Mouse (Mus musculus): ENCODE measurements around the gene Kdm5c. TPM values are rescaled to one million over a fixed set of nuclear protein-coding genes. Genes with fewer than 3 reads are reported as not detected.
"Not testable (repeated sequence)": the region's sequence is repeated elsewhere in the genome, so short reads cannot be mapped to it uniquely, and the experiment has no call there.

Gene Kdm5c
- total RNA-seq, 1 experiment = 128 TPM

DNA sequence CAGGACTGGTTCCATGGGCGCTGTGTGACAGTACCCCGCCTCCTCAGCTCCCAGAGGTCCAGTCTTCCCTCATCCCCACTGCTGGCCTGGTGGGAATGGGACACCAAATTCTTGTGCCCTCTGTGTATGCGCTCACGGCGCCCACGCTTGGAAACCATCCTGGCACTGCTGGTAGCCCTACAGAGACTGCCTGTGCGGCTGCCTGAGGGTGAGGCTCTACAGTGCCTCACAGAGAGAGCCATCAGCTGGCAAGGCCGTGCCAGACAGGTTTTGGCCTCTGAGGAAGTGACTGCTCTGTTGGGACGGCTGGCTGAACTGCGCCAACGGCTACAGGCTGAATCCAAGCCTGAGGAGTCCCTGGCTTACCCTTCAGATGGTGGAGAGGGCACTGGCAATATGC is 38.4 kb downstream of the Kdm5c start:
- in situ Hi-C loops (cut with MboI; ENCODE audit: low sequenced_read_pairs in 2 of 2, unreplicated experiment in 2 of 2) = no loop called here
- no peaks in the 10 kb centered on the region for H3K4me1 ChIP-seq (ENCODE audit: control insufficient read depth in 2 of 2, insufficient read depth in 2 of 2, low read length in 2 of 2, poor library complexity in 1 of 2)
- TF ChIP-seq ZC3H11A (IDR thresholded peaks at IDR 0.05; ENCODE audit: borderline replicate concordance, low read depth, low read length) = no peak
- no peak for TF ChIP-seq HCFC1 (IDR thresholded peaks at IDR 0.05; ENCODE audit: borderline replicate concordance, insufficient read depth, low read length)
- TF ChIP-seq CHD2 (IDR thresholded peaks at IDR 0.05; ENCODE audit: low read depth, low read length) = no peak
- no peak for TF ChIP-seq MAFK (IDR thresholded peaks at IDR 0.05; ENCODE audit: insufficient read depth, low read depth, low read length)
- TF ChIP-seq ZNF384 (IDR thresholded peaks at IDR 0.05; ENCODE audit: low read depth, low read length) = no peak
- no peak overlapping the region for H3K27ac ChIP-seq (ENCODE audit: insufficient read depth, low read depth, low read length, poor library complexity, severe bottlenecking)
- no peak overlapping the region for H3K9ac ChIP-seq (ENCODE audit: insufficient read depth, low read depth, low read length, poor library complexity, severe bottlenecking)
- no peaks in the 10 kb centered on the region for H3K9me3 ChIP-seq (ENCODE audit: control insufficient read depth, insufficient read depth, low read depth, low read length)
- peaks cover 57% of the 10 kb centered on the region for H3K36me3 ChIP-seq (ENCODE audit: control insufficient read depth, insufficient read depth, low read length, poor library complexity, severe bottlenecking)
- DNase-seq (ENCODE audit: low read depth, low spot score) = no peak
- no peak overlapping the region for H3K4me3 ChIP-seq (ENCODE audit: insufficient read depth in 1 of 2, low read depth in 1 of 2, low read length in 2 of 2, poor library complexity in 1 of 2, severe bottlenecking in 1 of 2)

DNA sequence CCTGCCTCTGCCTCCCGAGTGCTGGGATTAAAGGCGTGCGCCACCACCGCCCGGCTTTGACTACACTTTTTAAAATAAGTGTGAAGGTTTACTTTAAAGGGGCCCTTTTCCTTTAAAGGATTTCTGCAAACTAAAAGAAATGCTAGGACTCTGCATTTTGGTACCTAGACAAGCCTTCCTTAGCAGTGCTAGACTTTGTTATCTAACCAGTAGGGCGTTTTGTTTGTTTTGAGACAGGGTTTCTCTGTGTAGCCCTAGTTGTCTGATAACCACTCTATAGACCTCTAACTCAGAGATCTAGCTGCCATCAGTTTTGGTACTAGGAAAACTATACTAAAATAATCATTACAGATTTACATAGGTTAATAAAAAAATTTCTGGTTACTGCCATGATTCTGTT is 46.6 kb downstream of the Kdm5c start:
- DNase-seq (ENCODE audit: low read depth, low spot score) = no peak
- H3K27ac ChIP-seq (ENCODE audit: insufficient read depth, low read depth, low read length, poor library complexity, severe bottlenecking) = no peak overlapping the region
- no peaks in the 10 kb centered on the region for H3K4me1 ChIP-seq (ENCODE audit: control insufficient read depth in 2 of 2, insufficient read depth in 2 of 2, low read length in 2 of 2, poor library complexity in 1 of 2)
- H3K36me3 ChIP-seq (ENCODE audit: control insufficient read depth, insufficient read depth, low read length, poor library complexity, severe bottlenecking) = no peaks in the 10 kb centered on the region
- H3K9me3 ChIP-seq (ENCODE audit: control insufficient read depth, insufficient read depth, low read depth, low read length) = no peaks in the 10 kb centered on the region
- TF ChIP-seq ZNF384 (IDR thresholded peaks at IDR 0.05; ENCODE audit: low read depth, low read length) (no peak), CHD2 (IDR thresholded peaks at IDR 0.05; ENCODE audit: low read depth, low read length) (no peak), MAFK (IDR thresholded peaks at IDR 0.05; ENCODE audit: insufficient read depth, low read depth, low read length) (no peak), ZC3H11A (IDR thresholded peaks at IDR 0.05; ENCODE audit: borderline replicate concordance, low read depth, low read length) (no peak), HCFC1 (IDR thresholded peaks at IDR 0.05; ENCODE audit: borderline replicate concordance, insufficient read depth, low read length) (no peak)
- no peak overlapping the region for H3K4me3 ChIP-seq (ENCODE audit: insufficient read depth in 1 of 2, low read depth in 1 of 2, low read length in 2 of 2, poor library complexity in 1 of 2, severe bottlenecking in 1 of 2)
- in situ Hi-C loops (cut with MboI; ENCODE audit: low sequenced_read_pairs in 2 of 2, unreplicated experiment in 2 of 2) = no loop called here
- H3K9ac ChIP-seq (ENCODE audit: insufficient read depth, low read depth, low read length, poor library complexity, severe bottlenecking) = no peak overlapping the region

DNA sequence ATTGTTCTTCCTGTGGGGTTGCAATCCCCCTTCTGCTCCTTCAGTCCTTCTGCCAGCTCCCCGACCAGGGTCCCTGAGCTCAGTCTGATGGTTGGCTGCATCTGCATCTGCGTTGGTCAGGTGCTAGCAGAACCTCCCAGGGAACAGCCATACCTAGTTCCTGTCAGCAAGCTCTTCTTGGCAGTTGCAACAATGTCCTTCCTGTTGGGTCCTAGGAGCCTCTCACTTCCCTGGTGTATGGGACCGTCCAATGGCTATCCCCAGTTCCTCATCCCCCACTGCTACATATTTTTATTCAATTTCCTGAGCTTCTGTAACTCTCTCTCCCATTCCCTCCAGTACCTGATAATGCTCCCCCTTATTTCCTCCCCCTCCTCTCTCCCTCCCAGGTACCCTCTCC is 51.9 kb downstream of the Kdm5c start:
- no peaks in the 10 kb centered on the region for H3K4me1 ChIP-seq (ENCODE audit: control insufficient read depth in 2 of 2, insufficient read depth in 2 of 2, low read length in 2 of 2, poor library complexity in 1 of 2)
- TF ChIP-seq ZC3H11A (IDR thresholded peaks at IDR 0.05; ENCODE audit: borderline replicate concordance, low read depth, low read length) (no peak), ZNF384 (IDR thresholded peaks at IDR 0.05; ENCODE audit: low read depth, low read length) (no peak), MAFK (IDR thresholded peaks at IDR 0.05; ENCODE audit: insufficient read depth, low read depth, low read length) (no peak), HCFC1 (IDR thresholded peaks at IDR 0.05; ENCODE audit: borderline replicate concordance, insufficient read depth, low read length) (no peak), CHD2 (IDR thresholded peaks at IDR 0.05; ENCODE audit: low read depth, low read length) (no peak)
- no peaks in the 10 kb centered on the region for H3K36me3 ChIP-seq (ENCODE audit: control insufficient read depth, insufficient read depth, low read length, poor library complexity, severe bottlenecking)
- no peak overlapping the region for H3K27ac ChIP-seq (ENCODE audit: insufficient read depth, low read depth, low read length, poor library complexity, severe bottlenecking)
- no peak overlapping the region for H3K9ac ChIP-seq (ENCODE audit: insufficient read depth, low read depth, low read length, poor library complexity, severe bottlenecking)
- no peak for DNase-seq (ENCODE audit: low read depth, low spot score)
- in situ Hi-C loops (cut with MboI; ENCODE audit: low sequenced_read_pairs in 2 of 2, unreplicated experiment in 2 of 2) = no loop called here
- H3K4me3 ChIP-seq (ENCODE audit: insufficient read depth in 1 of 2, low read depth in 1 of 2, low read length in 2 of 2, poor library complexity in 1 of 2, severe bottlenecking in 1 of 2) = no peak overlapping the region
- H3K9me3 ChIP-seq (ENCODE audit: control insufficient read depth, insufficient read depth, low read depth, low read length) = no peaks in the 10 kb centered on the region

DNA sequence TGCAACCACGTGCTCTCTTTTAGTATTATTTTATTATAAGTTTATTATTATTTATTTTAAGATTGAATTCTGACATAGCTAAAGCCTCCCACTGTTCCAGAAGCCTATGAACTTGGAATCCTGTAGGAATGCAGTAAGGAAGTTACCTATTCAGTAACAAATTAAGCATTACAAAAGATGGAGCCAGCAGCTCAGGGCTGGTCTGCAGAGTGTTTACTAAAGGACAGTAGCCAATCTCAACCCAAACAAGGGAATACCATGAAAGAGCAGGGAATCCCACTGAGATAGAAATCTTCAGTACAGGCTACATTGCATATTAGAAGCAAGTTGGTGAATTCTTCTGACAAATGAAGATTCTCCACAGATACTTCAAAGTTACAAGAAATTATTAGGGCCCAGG is 54.2 kb downstream of the Kdm5c start:
- DNase-seq (ENCODE audit: low read depth, low spot score); H3K4me3 ChIP-seq (ENCODE audit: insufficient read depth in 1 of 2, low read depth in 1 of 2, low read length in 2 of 2, poor library complexity in 1 of 2, severe bottlenecking in 1 of 2); H3K4me1 ChIP-seq (ENCODE audit: control insufficient read depth in 2 of 2, insufficient read depth in 2 of 2, low read length in 2 of 2, poor library complexity in 1 of 2); H3K36me3 ChIP-seq (ENCODE audit: control insufficient read depth, insufficient read depth, low read length, poor library complexity, severe bottlenecking); H3K9ac ChIP-seq (ENCODE audit: insufficient read depth, low read depth, low read length, poor library complexity, severe bottlenecking); in situ Hi-C loops (cut with MboI; ENCODE audit: low sequenced_read_pairs in 2 of 2, unreplicated experiment in 2 of 2); H3K9me3 ChIP-seq (ENCODE audit: control insufficient read depth, insufficient read depth, low read depth, low read length): not testable (repeated sequence)
- H3K27ac ChIP-seq (ENCODE audit: insufficient read depth, low read depth, low read length, poor library complexity, severe bottlenecking) = peak overlapping the region; percentile 71; the same call in 1 of the 2 replicates

DNA sequence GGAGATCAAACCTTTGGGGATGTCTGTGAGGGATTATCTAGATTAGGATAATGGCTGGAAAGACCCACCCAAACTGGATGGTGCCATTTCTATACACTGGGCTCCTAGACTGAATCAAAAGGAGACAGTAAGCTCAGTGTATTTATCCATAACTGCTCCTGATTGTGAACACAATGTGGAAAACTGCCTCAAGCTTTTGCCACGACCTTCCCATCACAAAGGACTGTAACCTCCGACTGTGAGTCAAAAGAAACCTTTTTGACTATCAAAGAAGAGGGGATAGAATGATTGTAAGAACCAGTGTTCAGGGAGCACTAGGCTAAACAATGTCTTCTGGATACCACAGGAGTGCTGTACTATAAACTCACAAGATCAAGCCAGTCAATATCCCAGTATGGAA is 73.4 kb downstream of the Kdm5c start:
- H3K27ac ChIP-seq (ENCODE audit: insufficient read depth, low read depth, low read length, poor library complexity, severe bottlenecking) = no peak overlapping the region
- H3K4me1 ChIP-seq (ENCODE audit: control insufficient read depth in 2 of 2, insufficient read depth in 2 of 2, low read length in 2 of 2, poor library complexity in 1 of 2) = no peaks in the 10 kb centered on the region
- H3K9ac ChIP-seq (ENCODE audit: insufficient read depth, low read depth, low read length, poor library complexity, severe bottlenecking) = no peak overlapping the region
- H3K36me3 ChIP-seq (ENCODE audit: control insufficient read depth, insufficient read depth, low read length, poor library complexity, severe bottlenecking) = peaks cover 2% of the 10 kb centered on the region; the same call in 1 of the 2 replicates
- TF ChIP-seq ZNF384 (IDR thresholded peaks at IDR 0.05; ENCODE audit: low read depth, low read length) = no peak
- TF ChIP-seq HCFC1 (IDR thresholded peaks at IDR 0.05; ENCODE audit: borderline replicate concordance, insufficient read depth, low read length) = no peak
- TF ChIP-seq MAFK (IDR thresholded peaks at IDR 0.05; ENCODE audit: insufficient read depth, low read depth, low read length) = no peak
- no peak for TF ChIP-seq CHD2 (IDR thresholded peaks at IDR 0.05; ENCODE audit: low read depth, low read length)
- no peak for TF ChIP-seq ZC3H11A (IDR thresholded peaks at IDR 0.05; ENCODE audit: borderline replicate concordance, low read depth, low read length)
- DNase-seq (ENCODE audit: low read depth, low spot score) = no peak
- no peaks in the 10 kb centered on the region for H3K9me3 ChIP-seq (ENCODE audit: control insufficient read depth, insufficient read depth, low read depth, low read length)
- no peak overlapping the region for H3K4me3 ChIP-seq (ENCODE audit: insufficient read depth in 1 of 2, low read depth in 1 of 2, low read length in 2 of 2, poor library complexity in 1 of 2, severe bottlenecking in 1 of 2)
- in situ Hi-C loops (cut with MboI; ENCODE audit: low sequenced_read_pairs in 2 of 2, unreplicated experiment in 2 of 2) = no loop called here
